ENCODE assay signal across 18 mouse cellular contexts in the genomic region with DNA sequence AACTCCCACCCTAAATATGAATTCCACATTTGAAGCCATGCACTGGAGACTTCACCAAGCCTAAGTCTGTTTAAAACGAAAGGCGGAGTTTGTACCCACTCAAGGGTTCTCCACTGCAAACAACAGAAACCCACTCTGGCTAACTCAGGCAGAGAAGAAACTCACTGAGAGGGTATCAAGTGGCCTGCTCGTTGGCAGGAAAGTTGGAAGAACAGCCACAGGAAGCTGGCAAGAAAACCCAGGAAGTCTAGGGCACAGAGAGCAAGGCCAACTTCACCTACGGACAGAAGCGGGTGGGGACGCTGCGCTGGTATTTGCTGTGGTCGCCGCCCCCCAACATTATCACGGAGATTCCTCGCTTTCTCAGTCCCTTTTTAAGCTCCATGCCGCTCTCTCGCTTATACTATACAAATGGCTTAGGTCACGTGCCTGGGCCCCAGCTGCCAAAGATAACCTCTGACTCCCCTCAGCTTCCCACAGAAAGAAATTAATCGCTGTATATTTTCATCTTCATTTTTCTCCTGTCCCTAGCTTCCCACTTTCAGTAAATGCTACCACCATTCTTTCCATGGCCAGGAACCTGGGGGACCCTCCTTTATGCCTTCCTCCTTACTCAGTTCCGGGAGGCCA. TPM values are rescaled to one million over a fixed set of nuclear protein-coding genes. Genes with fewer than 3 reads are reported as not detected.
DNase-seq lines count a peak whose midpoint lies in the region; ATAC-seq lines count a peak whose summit lies in the region.
"Had no signal": no experiment of that assay in that cellular context is flagged by ENCODE, and none has a peak within 500 bp of the region (broad histone marks: within the 10 kb centered on the region; RNA-seq: fewer than 3 reads in every experiment).

No protein-coding gene starts in this region.

- H3K36me3 ChIP-seq in heart, embryonic 15.5 days: no peaks in the 10 kb centered on the region
- H3K36me3 ChIP-seq in embryonic facial prominence, embryonic 15.5 days: no peaks in the 10 kb centered on the region
- H3K36me3 ChIP-seq: embryonic facial prominence, embryonic 12.5 days; forebrain, embryonic 10.5 days; stomach, embryonic 15.5 days had no signal

- H3K9ac ChIP-seq in heart, embryonic 15.5 days: no peak overlapping the region
- H3K9ac ChIP-seq in embryonic facial prominence, embryonic 15.5 days: no peak overlapping the region
- H3K9ac ChIP-seq: embryonic facial prominence, embryonic 12.5 days; hindbrain, embryonic 14.5 days; liver, embryonic 14.5 days; stomach, embryonic 15.5 days had no signal

- no peaks in the 10 kb centered on the region for H3K27me3 ChIP-seq in heart, embryonic 15.5 days
- no peaks in the 10 kb centered on the region for H3K27me3 ChIP-seq in embryonic facial prominence, embryonic 15.5 days
- H3K27me3 ChIP-seq: embryonic facial prominence, embryonic 12.5 days; stomach, embryonic 15.5 days had no signal

- 0 out of 2 replicates have a peak overlapping the region, but pooled peaks have one; percentile 6 for H3K4me2 ChIP-seq in heart, embryonic 15.5 days
- H3K4me2 ChIP-seq in embryonic facial prominence, embryonic 15.5 days (replicated peaks): no peak overlapping the region
- H3K4me2 ChIP-seq: embryonic facial prominence, embryonic 12.5 days; hindbrain, embryonic 14.5 days; stomach, embryonic 15.5 days had no signal

- H3K4me3 ChIP-seq in heart, embryonic 15.5 days: no peak overlapping the region
- no peak overlapping the region for H3K4me3 ChIP-seq in embryonic facial prominence, embryonic 15.5 days (replicated peaks)
- H3K4me3 ChIP-seq: embryonic facial prominence, embryonic 12.5 days; forebrain, embryonic 10.5 days; layer of hippocampus, adult 2 months; stomach, embryonic 15.5 days had no signal

- 46% methylated on average over 16 of the region's 16 CpGs for WGBS in heart, embryonic 15.5 days
- 64% methylated on average over 16 of the region's 16 CpGs for WGBS in embryonic facial prominence, embryonic 15.5 days

- H3K27ac ChIP-seq in heart, embryonic 15.5 days: no peak overlapping the region
- peak overlapping the region; percentile 40 for H3K27ac ChIP-seq in embryonic facial prominence, embryonic 15.5 days (replicated peaks)
- H3K27ac ChIP-seq: embryonic facial prominence, embryonic 12.5 days; forebrain, embryonic 10.5 days; hindbrain, embryonic 14.5 days; layer of hippocampus, adult 2 months; liver, embryonic 14.5 days; stomach, embryonic 15.5 days had no signal

- no peak for ATAC-seq in heart, embryonic 15.5 days (replicated peaks; ENCODE audit: insufficient number of reproducible peaks, insufficient read depth, low FRiP score, low read depth)
- ATAC-seq in common myeloid progenitor, adult 5-6 weeks (replicated peaks; ENCODE audit: low read depth, poor library complexity, severe bottlenecking): peak; percentile 36
- ATAC-seq in embryonic facial prominence, embryonic 15.5 days (ENCODE audit: insufficient number of reproducible peaks, low FRiP score, low TSS enrichment, low read depth): no peak

- H3K4me1 ChIP-seq in heart, embryonic 15.5 days (replicated peaks): peaks cover 9% of the 10 kb centered on the region
- peaks cover 13% of the 10 kb centered on the region; the same call in 1 of the 2 replicates for H3K4me1 ChIP-seq in embryonic facial prominence, embryonic 15.5 days
- H3K4me1 ChIP-seq: stomach, embryonic 15.5 days had no signal

- no peaks in the 10 kb centered on the region for H3K9me3 ChIP-seq in heart, embryonic 15.5 days (replicated peaks)
- H3K9me3 ChIP-seq in embryonic facial prominence, embryonic 15.5 days (replicated peaks): no peaks in the 10 kb centered on the region
- H3K9me3 ChIP-seq: embryonic facial prominence, embryonic 12.5 days; stomach, embryonic 15.5 days had no signal

- no peak for DNase-seq in heart, adult 8-10 months (ENCODE audit: low spot score)
- peak; percentile 65 for DNase-seq in lung, postnatal 10 days
- DNase-seq in left cerebral cortex, postnatal 36 days (ENCODE audit: low spot score in 2 of 2): no peak
- no peak for DNase-seq in adrenal gland, adult (ENCODE audit: inconsistent age in 2 of 2, low spot score in 1 of 2)
- DNase-seq: heart, postnatal 10 days; kidney, adult 18-20 months; kidney, postnatal 10 days; right cerebral cortex, adult 18-20 months; thymus, postnatal 14 days had no signal

- intact Hi-C loops in left cerebral cortex, postnatal 36 days (cut with DNase I): no loop called here

RNA-seq across cellular contexts. Expression of gene Eml4, which starts 9.7 kb away (rescaled TPM):
- polyA plus RNA-seq in heart, embryonic 15.5 days (2015; fragmentation: Nextera tagmentation; extraction: Ambion mirVana): 11.0 and 16.3 TPM in 2 replicates
- total RNA-seq in heart, adult 8-10 months (2022): 1 to 10 TPM; 3.3 to 5.0 (median 4.0) TPM
- total RNA-seq in common myeloid progenitor, adult 5-6 weeks (2017): 66.6 and 76.2 TPM in 2 replicates
- polyA plus RNA-seq in embryonic facial prominence, embryonic 15.5 days (2015; fragmentation: Nextera tagmentation; extraction: Ambion mirVana): 29.6 and 33.2 TPM in 2 replicates
- 10 to 100 TPM; 20.2 to 23.1 TPM for total RNA-seq in left cerebral cortex, postnatal 36 days (2021)
